Mouse (Mus musculus) liver, embryonic 14.5 days (tissue): Measurements from ENCODE around the gene Ubl7. TPM values are rescaled to one million over a fixed set of nuclear protein-coding genes. Genes with fewer than 3 reads are reported as not detected.

Source experiments
- ATAC-seq: fragments of 200-750 bp; cut with Nextera tagmentation; 2 replicates; pipeline ENCODE4 v1.8.0; 2017; ENCODE audit warnings: moderate number of reproducible peaks, mild to moderate bottlenecking, moderate library complexity; ENCODE audit not compliant: insufficient read depth
- DNase-seq, 3 experiments: peaks; one replicate each; pipeline ENCODE4 v3.0.0-alpha.2; 2012 to 2013; ENCODE audit warnings: low read depth in 3 of 3, low spot score in 3 of 3
- H3K27ac ChIP-seq: fragments of 300-500 bp; sonication (generic); 2 replicates; pipeline ENCODE4 v1.5.1; 2014; ENCODE audit warnings: moderate library complexity, mild to moderate bottlenecking, control low read depth, inconsistent platforms
- H3K27me3 ChIP-seq: fragments of 300-500 bp; sonication (generic); 2 replicates; pipeline ENCODE4 v1.6.1; 2014; ENCODE audit warnings: mild to moderate bottlenecking, low read length, moderate library complexity; ENCODE audit not compliant: control insufficient read depth, insufficient read depth
- H3K36me3 ChIP-seq: fragments of 300-500 bp; sonication (generic); replicated peaks from 2 replicates; pipeline ENCODE4 v1.6.1; 2014; ENCODE audit warnings: low read depth; ENCODE audit not compliant: control insufficient read depth, insufficient read depth
- H3K4me1 ChIP-seq, 2 experiments: fragments of 200-500 bp in 1 of 2; fragments of 300-500 bp in 1 of 2; sonication (generic) in 1 of 2; replicated peaks; 2 replicates each; pipeline ENCODE4 v1.6.1; 2012 to 2014; ENCODE audit warnings: antibody characterized with exemption in 1 of 2, inconsistent platforms in 1 of 2, low read length in 1 of 2; ENCODE audit not compliant: control insufficient read depth in 2 of 2, insufficient read depth in 2 of 2
- H3K4me2 ChIP-seq: fragments of 300-500 bp; sonication (generic); 2 replicates; pipeline ENCODE4 v1.6.1; 2014; ENCODE audit warnings: low read depth, mild to moderate bottlenecking, control low read depth, moderate library complexity
- H3K4me3 ChIP-seq, 2 experiments: fragments of 200-500 bp in 1 of 2; fragments of 300-500 bp in 1 of 2; sonication (generic) in 1 of 2; 2 replicates each; pipeline ENCODE4 v1.5.1; 2012 to 2014; ENCODE audit warnings: low read depth in 2 of 2, low read length in 2 of 2, mild to moderate bottlenecking in 2 of 2, control low read depth in 1 of 2, inconsistent platforms in 1 of 2, moderate library complexity in 1 of 2; ENCODE audit not compliant: insufficient read depth in 1 of 2
- H3K9ac ChIP-seq: fragments of 300-500 bp; sonication (generic); replicated peaks from 2 replicates; pipeline ENCODE4 v1.6.1; 2014; ENCODE audit warnings: mild to moderate bottlenecking, control low read depth, moderate library complexity
- H3K9me3 ChIP-seq: fragments of 300-500 bp; sonication (generic); 2 replicates; pipeline ENCODE4 v1.6.1; 2016; ENCODE audit warnings: low read length, mixed read lengths; ENCODE audit not compliant: control insufficient read depth
- CTCF ChIP-seq: IDR thresholded peaks from 2 replicates; pipeline ENCODE4 v1.5.1; 2016; ENCODE audit warnings: antibody characterized with exemption, low read depth, control low read depth
- EP300 ChIP-seq: IDR thresholded peaks from 2 replicates; pipeline ENCODE4 v1.6.1; 2016; ENCODE audit warnings: antibody characterized with exemption, low read depth
- WGBS: fragments of 180-500 bp; shearing (Covaris S2); extraction: QIAGEN DNeasy Blood & Tissue Kit; methylation state at CpG from one replicate; pipeline ENCODE4 v1.1.7; 2014; ENCODE audit not compliant: insufficient replicate concordance; 5-methylcytosine and 5-hydroxymethylcytosine counted together
- polyA plus RNA-seq, 2 experiments: library from polyadenylated mRNA; depleted of rRNA in 1 of 2; stranded (reverse) in 1 of 2; unstranded in 1 of 2; fragments of >200 nt; fragmentation: Nextera tagmentation in 1 of 2; extraction: Ambion mirVana in 1 of 2; gene quantifications; 2 replicates each; pipeline versions ENCODE4 v1.2.1 to v1.2.3; 2012 to 2014

Ubl7 gene
- polyA plus RNA-seq, 2 experiments, result 25.4 to 44.8 TPM

DNA sequence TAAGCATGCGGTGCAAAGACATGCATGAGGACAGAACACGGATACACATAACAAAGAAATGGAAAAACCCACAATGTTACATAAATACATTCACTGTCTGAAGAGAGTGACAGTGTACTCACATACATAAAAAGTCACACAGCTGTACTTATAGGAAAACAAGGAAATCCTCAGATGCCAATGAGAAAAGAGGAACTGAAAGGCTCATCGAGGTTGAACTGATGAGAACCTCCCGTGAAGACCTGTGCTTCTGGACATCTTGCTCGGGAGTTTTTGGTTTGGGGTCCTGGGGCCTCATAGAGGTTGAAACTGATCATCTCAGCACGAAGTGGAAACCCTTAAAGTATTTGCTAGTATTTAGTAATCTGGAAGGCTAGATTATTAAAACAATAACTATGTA lies 3.6 kb upstream of the Ubl7 start:
- no peak overlapping the region for H3K4me2 ChIP-seq
- peaks cover 7 to 8% of the 10 kb centered on the region in 2 experiments for H3K4me1 ChIP-seq
- 35% methylated on average over 6 of the region's 6 CpGs for WGBS
- no peak for ATAC-seq
- no peak overlapping the region for H3K27ac ChIP-seq
- H3K36me3 ChIP-seq, result no peaks in the 10 kb centered on the region
- H3K9ac ChIP-seq, result no peak overlapping the region
- no peak overlapping the region for H3K4me3 ChIP-seq
- no peaks in the 10 kb centered on the region for H3K9me3 ChIP-seq
- no peak for DNase-seq
- H3K27me3 ChIP-seq, result no peaks in the 10 kb centered on the region
- TF ChIP-seq CTCF (no peak), EP300 (no peak)

DNA sequence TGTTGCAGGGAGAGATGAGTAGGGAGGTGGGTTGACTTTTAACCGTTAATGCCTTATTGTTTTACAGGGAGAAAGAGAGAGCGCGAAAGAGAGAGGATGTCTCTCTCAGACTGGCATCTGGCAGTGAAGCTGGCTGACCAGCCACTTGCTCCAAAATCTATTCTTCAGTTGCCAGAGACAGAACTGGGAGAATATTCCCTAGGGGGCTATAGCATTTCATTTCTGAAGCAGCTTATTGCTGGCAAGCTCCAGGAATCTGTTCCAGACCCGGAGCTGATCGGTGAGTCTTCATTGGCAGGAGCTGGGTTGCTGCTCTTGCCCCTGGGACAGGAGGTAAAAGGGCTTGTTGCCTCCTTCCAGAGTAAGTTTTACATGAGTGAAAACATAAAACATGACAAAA lies 1.8 kb downstream of the Ubl7 start:
- Histone ChIP-seq H3K4me2 (no peak overlapping the region), H3K4me1 (peaks cover 7 to 8% of the 10 kb centered on the region in 2 experiments), H3K36me3 (peaks cover 2% of the 10 kb centered on the region; the same call in 1 of the 2 replicates), H3K9me3 (no peaks in the 10 kb centered on the region), H3K9ac (no peak overlapping the region), H3K27ac (no peak overlapping the region), H3K4me3 (no peak overlapping the region), H3K27me3 (no peaks in the 10 kb centered on the region)
- ATAC-seq (no peak), DNase-seq (no peak)
- WGBS, result 99% methylated on average over 5 of the region's 5 CpGs
- TF ChIP-seq EP300, result no peak
- no peak for TF ChIP-seq CTCF

DNA sequence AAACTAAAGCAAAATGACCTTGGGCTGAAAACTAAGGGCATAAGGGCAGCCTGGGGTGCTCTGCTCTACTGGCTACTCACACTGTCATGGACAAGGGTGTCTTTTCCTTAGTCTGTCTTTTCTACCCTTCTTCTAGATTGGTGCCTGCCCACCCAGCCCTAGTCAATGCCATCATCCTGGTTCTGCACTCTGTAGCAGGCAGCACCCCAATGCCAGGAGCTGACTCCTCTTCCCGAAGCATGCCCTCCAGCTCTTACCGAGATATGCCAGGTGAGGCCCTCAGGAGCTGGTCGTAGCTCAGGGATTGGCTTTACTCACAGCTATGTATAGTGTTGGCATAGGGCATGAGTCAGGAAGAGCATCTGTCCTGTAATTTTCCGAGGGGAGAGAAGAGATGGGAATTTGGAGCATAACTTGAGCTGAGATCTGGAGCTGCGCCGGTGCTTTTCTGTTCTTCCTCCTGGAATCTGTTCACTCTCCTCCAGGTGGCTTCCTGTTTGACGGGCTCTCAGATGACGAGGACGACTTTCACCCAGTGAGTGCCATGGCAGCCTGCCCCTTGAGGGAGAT lies 10.8 kb downstream of the Ubl7 start:
- Histone ChIP-seq H3K4me3 (no peak overlapping the region), H3K27me3 (no peaks in the 10 kb centered on the region), H3K4me1 (no peaks in the 10 kb centered on the region), H3K4me2 (no peak overlapping the region), H3K36me3 (peaks cover 16% of the 10 kb centered on the region), H3K9me3 (no peaks in the 10 kb centered on the region), H3K27ac (no peak overlapping the region), H3K9ac (no peak overlapping the region)
- WGBS, result 78% methylated on average over 9 of the region's 9 CpGs
- DNase-seq (no peak), ATAC-seq (no peak)
- no peak for TF ChIP-seq CTCF
- TF ChIP-seq EP300, result no peak

- Histone ChIP-seq H3K9ac (no peak overlapping the region), H3K4me1 (no peaks in the 10 kb centered on the region), H3K9me3 (no peaks in the 10 kb centered on the region), H3K27ac (no peak overlapping the region), H3K36me3 (peaks cover 16% of the 10 kb centered on the region), H3K4me3 (no peak overlapping the region), H3K27me3 (no peaks in the 10 kb centered on the region), H3K4me2 (no peak overlapping the region)
- DNase-seq, result no peak
- WGBS, result 84% methylated on average over 5 of the region's 5 CpGs
- ATAC-seq, result no peak
- no peak for TF ChIP-seq EP300
- no peak for TF ChIP-seq CTCF
Observed at GRCm38 (mm10) chr9:57922381-57922780, 11.6 kb downstream of the Ubl7 start.

DNA sequence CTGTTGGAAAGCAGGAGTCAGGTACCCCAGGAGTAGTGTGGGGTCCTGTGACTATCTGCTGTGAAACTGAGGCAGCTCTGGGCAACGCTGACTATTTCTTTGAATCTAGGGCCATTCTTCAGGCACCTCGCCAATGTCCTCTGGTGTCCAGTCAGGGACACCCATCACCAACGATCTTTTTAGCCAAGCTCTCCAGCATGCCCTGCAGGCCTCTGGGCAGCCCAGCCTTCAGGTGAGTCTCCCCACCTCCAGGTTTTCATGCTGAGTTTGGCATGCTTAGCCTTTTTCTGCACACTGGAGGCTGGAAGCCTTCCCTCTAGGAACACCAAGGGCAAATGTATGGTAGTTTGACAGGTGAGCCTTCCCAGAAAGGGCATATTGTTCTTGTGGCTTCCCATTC lies 12.3 kb downstream of the Ubl7 start:
- H3K9me3 ChIP-seq, result no peaks in the 10 kb centered on the region
- DNase-seq, result no peak
- no peaks in the 10 kb centered on the region for H3K27me3 ChIP-seq
- no peak overlapping the region for H3K4me3 ChIP-seq
- TF ChIP-seq CTCF (no peak), EP300 (no peak)
- no peak overlapping the region for H3K4me2 ChIP-seq
- peaks cover 16% of the 10 kb centered on the region for H3K36me3 ChIP-seq
- H3K4me1 ChIP-seq, result no peaks in the 10 kb centered on the region
- ATAC-seq, result no peak
- WGBS, result 77% methylated on average over 3 of the region's 3 CpGs
- no peak overlapping the region for H3K27ac ChIP-seq
- no peak overlapping the region for H3K9ac ChIP-seq
